Mouse (Mus musculus): Measurements from ENCODE around the gene Clip2. TPM values are rescaled to one million over a fixed set of nuclear protein-coding genes. Genes with fewer than 3 reads are reported as not detected.

Gene Clip2
- total RNA-seq, 1 experiment from 2014 or later: 28.0 TPM

DNA sequence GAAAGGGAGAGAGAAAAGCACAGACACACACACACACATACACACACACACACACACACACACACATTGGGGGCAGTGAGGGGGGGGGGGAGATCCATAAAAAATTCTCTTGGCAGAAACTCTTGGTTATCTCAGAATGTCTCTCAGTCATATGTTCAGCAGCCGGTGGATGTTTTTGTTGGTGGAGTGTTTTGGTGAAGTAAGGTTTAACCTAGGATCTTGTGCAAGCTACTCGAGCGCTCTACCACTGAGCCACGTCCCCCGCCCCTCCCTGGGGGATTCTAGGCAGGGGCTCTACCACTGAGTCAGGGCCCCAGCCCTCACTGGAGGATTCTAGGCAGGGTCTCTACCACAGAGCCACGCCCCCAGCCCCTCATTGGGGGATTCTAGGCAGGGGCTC, 16.2 kb downstream of the Clip2 start:
- no peak for ATAC-seq (ENCODE audit: extremely low read depth, insufficient number of reproducible peaks, low FRiP score, poor library complexity, severe bottlenecking)

GRCm38 (mm10) chr5:134532417-134532816, 19.8 kb downstream of the Clip2 start:
- ATAC-seq (ENCODE audit: extremely low read depth, insufficient number of reproducible peaks, low FRiP score, poor library complexity, severe bottlenecking): peak; percentile 96

GRCm38 (mm10) chr5:134531585-134531984, 20.6 kb downstream of the Clip2 start:
- no peak for ATAC-seq (ENCODE audit: extremely low read depth, insufficient number of reproducible peaks, low FRiP score, poor library complexity, severe bottlenecking)

DNA sequence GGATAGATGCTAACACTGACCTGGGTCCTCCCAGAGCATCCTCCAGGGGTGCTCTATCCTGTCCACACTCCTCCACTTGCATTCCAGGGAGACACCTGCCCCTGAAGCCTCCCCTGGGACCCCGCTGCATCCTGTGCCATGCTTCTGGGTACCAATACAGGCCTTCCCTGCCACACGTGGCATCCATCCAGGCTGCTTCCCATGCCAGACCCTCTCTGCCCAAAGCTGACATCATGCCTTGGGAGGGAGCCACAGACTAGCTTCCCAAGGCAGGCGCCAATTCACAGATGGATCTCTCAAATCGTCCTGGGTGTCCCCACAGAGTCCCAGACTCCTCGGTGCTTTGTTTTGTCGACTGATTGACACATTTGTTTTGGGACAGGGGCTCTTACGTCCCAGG, 21.4 kb downstream of the Clip2 start:
- no peak for ATAC-seq (ENCODE audit: extremely low read depth, insufficient number of reproducible peaks, low FRiP score, poor library complexity, severe bottlenecking)

DNA sequence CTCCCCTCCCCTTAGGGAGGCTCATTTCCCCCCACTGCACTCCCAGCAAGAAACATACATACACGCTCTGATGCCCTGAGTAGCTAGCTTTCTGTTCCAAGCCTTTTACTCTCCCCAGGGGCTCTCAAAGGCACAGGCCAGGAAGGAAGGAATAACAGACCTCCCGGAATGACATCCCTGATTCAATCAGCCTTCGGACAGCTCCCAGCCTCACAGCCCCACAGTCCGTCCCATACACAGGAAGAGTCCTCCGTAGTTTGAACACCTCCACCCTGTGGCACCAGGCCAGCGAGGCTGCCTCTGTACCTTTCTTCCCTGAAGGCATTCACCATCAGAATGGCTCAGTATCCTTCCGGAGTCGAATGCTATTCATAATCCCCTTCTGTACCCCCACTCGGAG, 23.7 kb downstream of the Clip2 start:
- ATAC-seq (ENCODE audit: extremely low read depth, insufficient number of reproducible peaks, low FRiP score, poor library complexity, severe bottlenecking): no peak

GRCm38 (mm10) chr5:134525971-134526711, 26.1 kb downstream of the Clip2 start:
- ATAC-seq (ENCODE audit: extremely low read depth, insufficient number of reproducible peaks, low FRiP score, poor library complexity, severe bottlenecking): no peak

DNA sequence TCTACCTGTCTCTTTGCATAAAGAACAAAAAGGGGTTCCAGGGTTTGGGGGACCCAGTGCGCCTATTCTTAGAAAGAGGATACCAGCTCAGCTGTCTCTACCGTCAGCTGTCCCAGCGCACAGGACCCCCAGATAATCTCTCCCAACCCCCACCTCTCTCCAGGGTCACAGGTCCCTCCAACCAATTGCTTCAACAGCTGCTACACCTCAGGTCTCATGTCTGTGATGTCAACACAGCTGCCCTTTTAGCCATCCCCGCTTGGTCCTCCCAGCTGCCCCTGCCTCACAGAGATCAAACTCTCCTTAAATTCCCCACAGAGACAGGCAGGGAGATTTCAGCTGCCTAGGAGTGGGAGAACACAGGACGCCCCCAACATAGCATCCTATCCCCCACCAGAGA, 28.5 kb downstream of the Clip2 start:
- ATAC-seq (ENCODE audit: extremely low read depth, insufficient number of reproducible peaks, low FRiP score, poor library complexity, severe bottlenecking): no peak

GRCm38 (mm10) chr5:134522524-134522923, 29.7 kb downstream of the Clip2 start:
- ATAC-seq (ENCODE audit: extremely low read depth, insufficient number of reproducible peaks, low FRiP score, poor library complexity, severe bottlenecking): no peak

DNA sequence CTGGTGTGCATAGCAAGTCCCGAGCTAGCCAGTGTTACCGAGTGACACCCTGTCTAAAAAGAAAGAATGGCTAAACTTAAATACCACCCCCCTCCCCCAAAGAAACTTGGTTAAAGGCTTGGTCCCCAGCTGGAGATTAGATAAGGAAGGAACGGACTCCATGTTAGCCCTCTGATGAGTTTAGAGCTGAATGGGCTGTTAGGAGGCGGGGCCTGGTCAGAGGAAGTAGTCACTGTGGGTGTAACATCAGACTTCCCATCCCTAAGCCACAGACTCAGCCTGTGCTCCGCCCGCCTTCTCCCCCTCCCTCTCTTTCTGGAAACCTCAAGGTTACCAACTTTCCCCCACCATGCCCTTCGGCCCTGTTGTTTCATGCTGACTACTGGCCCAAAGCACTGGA, 30.4 kb downstream of the Clip2 start:
- ATAC-seq (ENCODE audit: extremely low read depth, insufficient number of reproducible peaks, low FRiP score, poor library complexity, severe bottlenecking): peak; percentile 91

DNA sequence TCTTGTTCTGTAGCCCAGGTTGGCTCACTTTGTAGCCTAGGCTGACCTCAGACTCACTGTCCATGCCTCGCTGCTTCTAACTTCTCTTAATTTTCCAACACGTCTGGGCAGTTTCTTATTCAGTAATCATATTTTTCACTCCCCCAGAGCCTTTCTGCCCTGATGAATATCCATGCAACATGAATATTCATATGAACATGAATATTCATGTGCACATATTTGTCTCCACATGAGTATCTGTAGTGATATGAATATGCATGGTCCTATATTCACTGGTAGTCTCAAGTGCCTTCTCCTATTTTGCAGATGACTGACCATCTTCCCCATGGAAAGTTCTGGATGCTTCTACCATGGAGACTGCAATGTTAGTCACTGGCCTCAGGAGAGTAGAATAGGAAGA, 31.1 kb downstream of the Clip2 start:
- ATAC-seq (ENCODE audit: extremely low read depth, insufficient number of reproducible peaks, low FRiP score, poor library complexity, severe bottlenecking): no peak

DNA sequence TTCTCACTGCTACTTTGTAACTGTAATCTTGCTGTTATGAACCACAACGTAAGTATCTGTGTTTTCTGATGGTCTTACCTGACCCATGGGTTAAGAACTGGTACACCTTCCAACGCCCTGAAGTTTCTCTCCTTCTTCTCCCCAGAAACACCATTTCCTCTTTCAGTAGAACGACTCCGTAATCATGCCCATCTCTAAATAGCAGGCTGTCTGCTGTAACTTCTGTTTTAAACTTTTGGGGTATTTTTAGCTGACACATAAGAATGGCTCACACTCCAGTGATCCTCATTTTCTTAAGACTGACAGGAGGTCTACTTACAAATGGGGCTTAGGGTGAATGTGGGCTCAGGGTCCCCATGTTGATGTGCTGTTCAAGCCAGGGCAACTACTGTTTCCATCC, 32.1 kb downstream of the Clip2 start:
- ATAC-seq (ENCODE audit: extremely low read depth, insufficient number of reproducible peaks, low FRiP score, poor library complexity, severe bottlenecking): no peak

- ATAC-seq (ENCODE audit: extremely low read depth, insufficient number of reproducible peaks, low FRiP score, poor library complexity, severe bottlenecking): no peak
Observed at GRCm38 (mm10) chr5:134519471-134519870, 32.8 kb downstream of the Clip2 start.

DNA sequence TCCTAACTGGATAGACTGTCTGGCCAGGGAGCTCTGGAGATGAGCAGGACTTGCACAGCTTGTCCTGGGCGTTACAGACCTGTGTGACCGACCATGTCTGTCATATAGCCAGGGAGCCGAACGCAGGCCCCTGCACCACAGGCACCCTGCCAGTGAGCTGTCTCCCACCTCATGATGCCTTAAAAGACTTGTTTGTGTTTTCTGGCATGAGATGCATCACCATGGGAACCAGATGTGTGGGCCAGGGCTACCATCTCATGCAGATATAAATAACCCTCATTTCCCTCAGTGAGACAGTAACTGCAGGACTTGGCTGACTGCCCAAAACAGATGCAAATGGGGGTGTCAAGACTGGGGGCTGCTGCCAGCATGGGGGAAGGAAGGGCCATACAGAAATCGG, 40.1 kb downstream of the Clip2 start:
- no peak for ATAC-seq (ENCODE audit: extremely low read depth, insufficient number of reproducible peaks, low FRiP score, poor library complexity, severe bottlenecking)

DNA sequence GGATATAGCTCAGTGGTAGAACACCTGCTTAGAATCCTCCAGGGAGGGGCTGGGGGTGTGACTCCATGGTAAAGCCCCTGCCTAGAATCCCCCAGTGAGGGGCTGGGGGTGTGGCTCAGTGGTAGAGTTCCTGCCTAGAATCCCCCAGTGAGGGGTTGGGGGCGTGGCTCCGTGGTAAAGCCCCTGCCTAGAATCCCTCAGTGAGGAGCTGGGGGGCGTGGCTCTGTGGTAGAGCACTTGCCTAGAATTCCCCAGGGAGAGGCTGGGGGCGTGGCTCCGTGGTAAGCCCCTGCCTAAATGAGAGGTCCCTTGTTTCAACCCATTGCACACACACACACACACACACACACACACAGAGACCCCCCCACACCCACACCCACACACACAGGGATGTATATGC, 42.0 kb downstream of the Clip2 start:
- no peak for ATAC-seq (ENCODE audit: extremely low read depth, insufficient number of reproducible peaks, low FRiP score, poor library complexity, severe bottlenecking)

GRCm38 (mm10) chr5:134508965-134509364, 43.3 kb downstream of the Clip2 start:
- ATAC-seq (ENCODE audit: extremely low read depth, insufficient number of reproducible peaks, low FRiP score, poor library complexity, severe bottlenecking): no peak; the same call in 1 of the 2 replicates

- no peak for ATAC-seq (ENCODE audit: extremely low read depth, insufficient number of reproducible peaks, low FRiP score, poor library complexity, severe bottlenecking)
Observed at GRCm38 (mm10) chr5:134507859-134508399, 44.3 kb downstream of the Clip2 start.

DNA sequence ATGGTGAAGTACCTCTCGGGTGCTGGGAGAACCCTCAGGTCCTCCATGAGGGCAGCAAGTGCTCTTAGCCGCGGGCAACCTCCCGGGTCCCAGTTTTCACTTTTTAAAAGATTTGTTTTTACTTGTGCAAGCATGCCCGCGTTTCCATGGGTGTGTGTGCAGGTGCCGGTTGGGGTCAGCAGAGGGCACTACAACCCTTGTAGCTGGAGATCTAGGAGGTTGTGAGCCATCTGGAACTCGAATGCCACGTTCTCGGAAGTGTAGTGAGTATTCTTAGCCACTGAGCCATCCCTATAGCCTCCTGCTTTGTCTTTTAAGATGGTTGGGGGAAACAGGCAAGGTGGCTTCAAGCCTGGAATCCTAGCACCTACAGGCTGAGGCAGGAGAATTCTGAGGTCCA, 44.9 kb downstream of the Clip2 start:
- ATAC-seq (ENCODE audit: extremely low read depth, insufficient number of reproducible peaks, low FRiP score, poor library complexity, severe bottlenecking): peak; percentile 83

- ATAC-seq (ENCODE audit: extremely low read depth, insufficient number of reproducible peaks, low FRiP score, poor library complexity, severe bottlenecking): no peak
Observed at GRCm38 (mm10) chr5:134505810-134506292, 46.4 kb downstream of the Clip2 start.

- ATAC-seq (ENCODE audit: extremely low read depth, insufficient number of reproducible peaks, low FRiP score, poor library complexity, severe bottlenecking): no peak
Observed at GRCm38 (mm10) chr5:134502591-134502990, 49.6 kb downstream of the Clip2 start.

- no peak for ATAC-seq (ENCODE audit: extremely low read depth, insufficient number of reproducible peaks, low FRiP score, poor library complexity, severe bottlenecking)
Observed at GRCm38 (mm10) chr5:134501453-134501852, 50.8 kb downstream of the Clip2 start.

DNA sequence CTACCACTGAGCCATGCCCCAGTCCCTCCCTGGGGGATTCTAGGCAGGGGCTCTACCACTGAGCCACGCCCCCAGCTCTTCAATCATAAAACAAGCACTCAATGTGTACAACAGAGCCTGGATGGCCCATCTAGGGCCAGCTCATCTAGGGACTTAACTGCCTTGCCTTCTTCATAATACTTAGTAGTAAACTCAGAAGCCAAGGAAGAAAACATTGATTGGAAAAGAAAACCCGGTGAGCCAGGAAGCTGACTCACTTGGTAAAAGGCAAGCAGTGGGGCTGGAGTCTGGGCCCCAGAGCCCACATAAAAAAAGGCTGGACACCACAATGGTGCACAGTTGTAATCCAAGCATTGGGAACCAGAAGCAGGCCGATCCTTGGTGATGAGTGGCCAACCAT, 51.6 kb downstream of the Clip2 start:
- no peak for ATAC-seq (ENCODE audit: extremely low read depth, insufficient number of reproducible peaks, low FRiP score, poor library complexity, severe bottlenecking)
